Mouse (Mus musculus) T-helper 17 cell (primary cell): ENCODE data around the gene Auts2.

Experiments used
- in situ Hi-C, 2 experiments: fragments of 300-600 bp; cut with MboI, MseI; formaldehyde crosslinking; loops; 1 replicate in 1 of 2; 2 replicates in 1 of 2; pipeline ENCODE4 v1.15.1; 2025; ENCODE audit warnings: high pct_unique_total_duplicates in 2 of 2

Gene Auts2

DNA sequence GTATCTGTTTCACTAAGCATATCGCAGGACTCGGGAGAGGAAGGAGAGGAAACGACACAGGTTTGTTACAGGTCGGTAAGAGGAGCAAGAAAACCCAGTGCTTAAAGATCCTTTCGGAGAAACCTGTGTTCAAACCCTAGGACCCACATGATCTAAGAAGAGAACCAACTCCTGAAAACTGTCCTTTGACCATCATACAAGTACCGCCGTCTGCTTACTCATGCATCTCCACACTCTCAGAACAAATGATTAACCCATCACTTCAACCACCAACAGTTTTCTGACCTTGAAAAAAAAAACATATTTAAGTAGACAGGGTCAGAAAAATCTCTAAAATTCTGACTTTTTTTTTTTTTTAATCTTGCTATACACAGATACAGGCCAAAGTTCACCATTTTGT is 908.4 kb downstream of the Auts2 start:
- in situ Hi-C loops: loop anchor here in 1 of 2 experiments (10.0 kb wide), 1 partner anchor 580 kb away; no protein-coding TSS in a partner anchor

DNA sequence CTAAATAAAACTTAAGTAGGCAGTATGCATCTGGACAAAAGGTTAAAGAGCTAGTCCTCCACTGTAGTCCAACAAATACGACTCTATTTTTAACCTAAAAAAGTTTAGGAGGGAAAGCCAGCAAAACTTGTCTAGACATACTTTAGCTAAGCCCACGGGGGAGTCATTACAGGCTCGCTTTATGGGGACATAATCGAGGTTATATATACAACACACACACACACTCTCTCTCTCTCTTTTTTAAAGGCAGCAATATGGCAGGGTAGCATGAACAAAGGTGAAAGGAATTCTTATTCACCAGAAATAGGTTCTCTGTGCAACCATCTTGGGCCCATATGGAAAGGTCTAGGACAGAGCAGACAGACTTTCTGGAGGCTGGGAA is 911.2 kb downstream of the Auts2 start:
- in situ Hi-C loops: loop anchor here in 1 of 2 experiments (10.0 kb wide), 1 partner anchor 583 kb away; no protein-coding TSS in a partner anchor

DNA sequence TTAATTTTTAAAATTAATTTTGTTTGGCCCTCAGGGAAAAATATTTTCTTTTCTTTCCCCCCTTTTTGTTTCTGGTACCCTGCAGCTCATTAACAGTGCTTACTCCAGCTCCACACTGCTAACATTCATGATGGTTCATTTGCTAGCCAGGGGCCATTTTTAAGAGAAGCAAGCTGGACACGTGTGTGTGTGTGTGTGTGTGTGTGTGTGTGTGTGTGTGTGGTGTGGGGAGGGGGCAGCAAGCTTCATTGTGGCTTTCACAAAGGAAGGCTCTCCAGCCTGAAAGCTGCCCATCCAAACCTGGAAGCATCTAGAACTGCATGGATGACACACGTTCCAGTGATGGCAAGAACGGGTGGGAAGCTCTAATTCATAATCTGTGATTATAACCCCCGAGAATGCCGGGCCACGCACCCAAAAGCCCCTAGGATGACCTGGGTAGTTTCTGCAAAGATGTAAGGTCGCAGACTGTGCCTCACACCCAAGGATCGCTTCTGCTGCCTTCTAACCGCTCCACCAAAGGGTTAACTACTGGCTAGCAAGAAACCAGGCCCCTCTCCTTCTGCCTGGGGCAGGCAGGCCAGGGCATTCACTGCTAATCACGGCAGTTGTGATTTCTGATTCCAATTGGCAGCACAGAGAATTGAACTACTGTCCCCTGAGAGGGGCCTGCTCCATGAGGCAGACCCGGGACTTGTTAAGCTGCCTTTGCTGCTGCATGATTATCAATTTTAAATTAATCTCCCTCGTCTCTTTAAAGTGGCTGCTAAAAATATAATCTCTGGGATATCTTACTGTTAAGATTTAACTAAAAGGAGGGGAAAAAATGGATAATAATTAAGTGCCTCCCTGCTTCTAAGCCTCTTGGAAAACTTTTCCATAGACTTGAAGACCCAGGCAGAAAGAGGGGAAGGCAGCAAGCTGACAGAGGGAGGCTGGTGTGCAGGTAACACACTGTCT is 911.8 kb downstream of the Auts2 start:
- in situ Hi-C loops: loop anchor here in 1 of 2 experiments (10.0 kb wide), 1 partner anchor 583 kb away; no protein-coding TSS in a partner anchor

DNA sequence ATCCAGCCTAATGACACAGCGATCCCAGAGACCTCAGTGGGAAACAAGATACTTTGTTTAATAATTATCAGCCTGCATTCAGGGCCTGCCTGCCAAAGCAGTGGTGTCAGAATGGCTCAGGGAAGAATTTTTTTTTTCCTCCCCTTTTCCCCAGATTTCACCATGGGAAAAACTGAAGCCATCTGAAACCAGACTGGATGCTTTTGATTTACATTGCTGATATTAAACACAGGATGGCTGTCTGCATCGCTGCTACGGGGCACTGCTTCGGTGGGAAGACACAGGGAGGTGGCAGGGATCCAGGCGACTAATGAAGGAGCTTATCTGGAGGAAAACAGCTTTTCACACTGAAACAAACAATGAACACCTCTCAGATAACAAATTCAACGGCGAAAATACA is 912.6 kb downstream of the Auts2 start:
- in situ Hi-C loops: loop anchor here in 1 of 2 experiments (10.0 kb wide), 1 partner anchor 584 kb away; no protein-coding TSS in a partner anchor

DNA sequence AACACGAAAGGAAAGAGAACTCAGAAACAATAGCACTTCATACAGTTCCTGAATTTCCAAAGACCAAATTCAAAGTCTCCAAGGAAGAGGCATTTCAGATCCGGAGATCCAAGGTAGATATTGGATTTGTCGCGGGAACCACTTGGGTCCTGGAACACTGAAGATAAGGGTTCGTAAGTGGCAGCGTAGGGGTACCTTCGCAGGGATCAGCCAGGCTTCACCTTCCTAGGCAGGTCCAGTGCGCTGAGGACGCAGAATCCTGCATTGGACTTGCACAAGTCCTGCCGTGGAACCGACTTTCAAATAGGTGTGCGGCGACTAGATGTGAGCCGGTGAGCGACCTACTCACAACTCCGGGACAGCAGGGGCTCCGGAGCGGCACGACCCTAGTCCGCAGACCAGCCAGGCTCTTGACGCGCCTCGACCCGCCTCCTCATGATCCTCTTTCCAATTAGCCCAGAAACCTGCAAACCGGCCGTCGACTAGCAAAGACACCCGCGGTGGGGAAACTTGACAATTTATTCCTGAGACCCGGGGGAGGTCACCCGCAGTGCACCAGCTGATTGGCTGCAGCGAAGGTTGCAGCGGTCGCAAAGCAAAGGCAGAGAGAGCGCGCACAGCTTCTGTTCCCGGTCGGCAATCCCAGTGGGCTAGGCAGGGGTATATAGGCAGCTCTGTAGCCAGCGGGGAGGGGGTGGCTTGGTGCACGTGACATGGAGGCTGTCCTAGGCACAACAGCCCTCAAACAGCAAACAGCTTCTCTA is 926.8 kb downstream of the Auts2 start:
- in situ Hi-C loops: no loop called here

DNA sequence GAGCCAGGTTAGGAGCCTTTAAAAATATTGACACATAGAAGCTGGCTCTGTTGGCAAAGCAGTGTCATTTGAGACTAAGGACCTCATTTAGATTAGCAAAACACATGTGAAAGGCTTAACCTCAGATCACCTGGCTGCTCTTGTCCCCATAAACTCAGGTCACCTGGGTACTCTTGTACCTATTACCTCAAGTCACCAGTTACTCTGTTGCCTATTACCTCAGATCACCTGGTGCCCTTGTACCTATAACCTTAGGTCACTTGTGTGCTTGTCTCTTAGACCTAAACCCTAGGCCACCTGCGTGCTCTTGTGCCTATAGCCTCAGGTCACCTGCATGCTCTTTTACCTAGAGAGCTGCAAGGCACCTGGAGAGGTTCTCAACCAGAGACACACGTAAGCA is 928.9 kb downstream of the Auts2 start:
- in situ Hi-C loops: no loop called here

DNA sequence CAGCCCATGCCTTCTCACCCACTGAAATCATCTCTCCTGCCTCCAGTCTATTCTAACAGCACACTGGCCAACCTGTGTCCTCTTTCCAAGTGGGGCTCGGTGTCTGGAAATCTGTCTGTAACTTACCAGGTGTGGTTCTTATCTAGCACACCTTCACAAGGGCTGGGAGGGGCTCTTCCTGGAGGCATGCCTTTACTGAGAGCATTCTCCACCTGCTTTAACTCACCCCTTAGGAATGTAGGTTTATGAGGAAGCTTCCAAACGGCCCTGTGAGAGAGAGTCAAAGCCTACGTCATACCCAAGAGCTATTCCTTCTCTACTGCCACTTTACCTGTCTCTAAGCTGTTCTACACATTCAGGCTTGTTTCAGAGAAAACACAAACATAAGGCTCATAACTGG is 929.8 kb downstream of the Auts2 start:
- in situ Hi-C loops: no loop called here

DNA sequence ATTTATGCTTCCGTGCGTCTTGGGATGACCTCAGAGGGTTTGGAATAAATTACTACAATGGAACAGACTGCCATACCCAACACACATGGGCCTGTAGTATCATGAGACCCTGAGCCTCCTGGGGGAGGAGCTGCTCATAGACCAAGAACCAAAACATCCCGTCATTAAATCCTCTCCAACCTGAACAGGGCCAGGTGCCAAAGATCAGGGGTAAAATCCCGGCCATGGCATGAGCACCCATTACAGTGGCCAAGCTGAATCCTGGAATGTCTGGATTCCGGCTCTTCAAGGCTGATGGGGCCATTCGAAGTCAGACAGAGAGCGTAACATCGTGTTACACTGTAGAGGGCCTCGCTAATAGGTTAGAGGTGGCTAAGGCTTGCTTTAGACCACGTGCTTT is 932.4 kb downstream of the Auts2 start:
- in situ Hi-C loops: no loop called here

DNA sequence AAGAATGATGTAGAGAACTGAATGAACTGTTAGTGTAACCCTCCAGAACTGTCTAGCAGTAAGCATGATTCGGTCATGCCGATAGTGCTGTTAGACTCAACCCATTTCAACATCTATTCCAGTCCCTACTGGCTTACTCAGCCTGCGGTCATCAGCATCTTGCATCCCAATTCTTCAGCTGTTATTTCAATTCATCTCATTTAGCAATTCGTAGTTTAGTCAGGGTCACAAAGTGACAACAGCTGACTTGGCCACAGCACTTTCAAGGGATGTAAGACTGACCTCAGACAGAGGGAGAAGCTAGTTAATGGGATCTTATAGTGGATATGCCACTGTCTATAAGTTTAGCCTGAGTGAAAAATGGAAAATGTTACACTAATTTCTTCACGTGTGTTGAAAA is 936.4 kb downstream of the Auts2 start:
- in situ Hi-C loops: no loop called here

DNA sequence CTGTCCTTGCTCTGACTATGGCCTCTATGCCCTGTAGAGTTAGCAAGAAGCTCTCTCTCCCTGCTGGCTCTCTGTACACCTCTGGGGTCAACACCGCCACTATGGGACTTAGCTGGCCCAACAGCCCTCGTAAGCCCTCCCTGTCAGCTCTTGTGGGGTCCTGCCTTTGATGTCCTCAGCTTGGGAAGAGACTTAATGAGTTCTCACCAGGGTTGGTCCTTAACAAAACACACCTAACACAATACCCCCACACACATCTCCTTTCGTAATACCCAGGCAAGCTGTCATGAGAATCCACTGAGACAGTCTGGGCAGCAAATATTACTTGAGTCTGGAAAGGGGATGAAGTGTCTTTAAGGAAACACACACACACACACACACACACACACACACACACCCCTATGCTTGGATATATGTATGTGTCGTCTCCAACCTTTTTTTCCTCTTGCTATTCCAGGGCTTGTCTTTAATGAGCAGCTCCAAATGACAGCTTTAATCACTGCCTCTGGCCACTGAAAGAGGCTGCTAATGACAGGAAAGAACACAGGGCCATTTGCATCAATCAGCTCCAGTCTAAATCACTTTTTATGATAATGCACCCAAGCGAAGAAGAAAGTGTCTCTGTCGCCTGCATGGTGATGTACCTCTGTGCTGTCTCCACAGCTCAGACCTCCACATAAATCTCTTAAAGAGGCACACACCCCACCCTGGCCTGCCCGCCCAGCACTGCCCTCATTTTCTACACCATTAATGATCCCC is 941.0 kb downstream of the Auts2 start:
- in situ Hi-C loops: no loop called here

DNA sequence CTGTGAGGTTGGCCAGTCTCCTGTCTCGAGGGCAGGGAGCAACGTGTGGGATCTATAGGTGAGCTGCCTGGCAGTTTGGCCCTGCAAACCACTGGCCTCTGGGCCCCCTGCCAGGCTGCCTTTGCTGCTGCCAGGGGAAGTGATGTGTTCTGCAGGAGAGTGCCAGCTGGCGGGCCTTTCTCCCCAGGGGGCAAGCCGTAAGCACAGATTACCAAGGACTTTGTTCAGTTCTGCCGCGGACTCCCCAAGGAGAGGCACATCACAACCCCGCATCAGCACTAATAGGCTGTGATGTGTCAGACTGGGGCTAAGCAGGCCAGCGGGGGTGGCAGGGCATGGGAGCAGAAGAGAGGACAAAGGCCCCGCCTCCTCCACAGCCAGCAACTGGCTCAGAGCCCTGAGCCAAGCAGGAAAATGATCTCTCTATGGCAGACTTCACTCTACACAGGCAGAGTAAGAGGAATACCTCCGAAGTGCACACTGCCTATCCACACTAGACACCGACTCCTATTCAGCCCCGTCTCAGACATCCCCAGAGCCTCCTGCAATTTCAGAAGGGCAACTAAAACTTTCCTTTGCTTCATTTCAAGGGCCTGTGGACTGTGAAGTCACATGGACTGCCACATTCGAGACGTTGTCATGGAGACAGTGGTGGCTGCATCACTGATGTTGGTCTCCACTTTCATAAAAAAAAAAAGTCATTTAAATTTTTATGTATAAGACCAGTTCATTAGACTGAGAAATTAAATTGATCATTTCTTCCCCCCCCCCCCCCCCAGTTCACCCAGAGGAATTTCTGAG is 942.6 kb downstream of the Auts2 start:
- in situ Hi-C loops: no loop called here

DNA sequence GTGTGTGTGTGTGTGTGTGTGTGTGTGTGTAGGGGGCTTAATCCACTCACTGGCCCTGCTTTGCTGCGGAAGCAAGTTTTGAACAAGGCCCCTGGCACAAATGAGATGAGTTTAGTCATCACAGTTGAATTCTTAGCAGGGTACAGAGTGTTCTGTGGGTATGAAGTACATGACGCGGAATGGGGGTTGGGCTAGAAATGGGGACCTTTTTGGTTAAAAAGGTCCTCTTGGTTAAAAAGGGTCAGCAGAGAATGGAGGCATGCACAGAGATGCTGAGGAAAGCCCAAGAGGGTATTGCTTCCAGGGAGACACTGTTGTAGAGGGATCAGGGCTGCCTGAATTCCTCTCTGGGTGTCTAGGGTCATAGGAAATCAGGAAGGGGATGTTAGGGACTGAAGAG is 945.6 kb downstream of the Auts2 start:
- in situ Hi-C loops: no loop called here

- in situ Hi-C loops: no loop called here
These were observed 946.6 kb downstream of the Auts2 start for GRCm38 (mm10) chr5:131596591-131596990.

DNA sequence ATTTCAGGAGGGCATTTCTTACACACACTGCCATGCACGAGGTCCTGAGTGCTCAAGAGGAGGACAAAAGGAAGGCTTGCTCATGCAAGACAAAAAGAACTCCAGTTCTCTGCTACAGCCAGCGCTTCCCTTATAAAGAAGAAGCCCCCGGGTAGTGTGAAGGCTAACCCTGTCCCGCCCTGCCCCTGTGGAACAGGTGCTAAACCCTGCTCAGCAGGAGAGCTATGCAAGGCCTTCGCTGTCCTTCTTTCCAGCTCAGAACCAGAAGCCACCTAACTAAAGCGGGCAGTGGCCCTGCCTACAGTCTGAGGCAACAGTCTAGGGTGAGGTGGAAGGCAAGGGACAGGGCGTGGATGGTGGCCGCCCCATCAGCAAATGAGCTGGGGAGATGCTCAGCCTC is 947.4 kb downstream of the Auts2 start:
- in situ Hi-C loops: no loop called here

DNA sequence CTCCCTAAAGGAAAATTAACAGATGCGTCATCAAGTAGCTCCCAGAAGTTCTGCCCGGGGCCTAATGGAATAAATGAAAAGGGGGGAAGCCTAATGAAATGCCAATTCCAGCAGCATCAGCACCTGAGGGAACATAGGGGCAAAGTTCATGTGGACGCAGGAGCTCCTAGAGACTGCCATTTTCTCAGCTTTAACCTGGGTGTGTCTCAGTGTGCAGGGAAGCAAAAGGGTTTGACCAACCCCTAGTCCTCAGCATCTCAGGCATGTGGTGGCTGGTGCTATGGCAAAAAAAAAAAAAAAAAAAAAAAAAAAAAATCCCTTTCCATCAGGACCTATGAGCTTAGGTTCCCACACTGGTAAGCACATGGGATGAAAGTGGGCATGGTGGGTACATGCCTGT is 948.5 kb downstream of the Auts2 start:
- in situ Hi-C loops: no loop called here

DNA sequence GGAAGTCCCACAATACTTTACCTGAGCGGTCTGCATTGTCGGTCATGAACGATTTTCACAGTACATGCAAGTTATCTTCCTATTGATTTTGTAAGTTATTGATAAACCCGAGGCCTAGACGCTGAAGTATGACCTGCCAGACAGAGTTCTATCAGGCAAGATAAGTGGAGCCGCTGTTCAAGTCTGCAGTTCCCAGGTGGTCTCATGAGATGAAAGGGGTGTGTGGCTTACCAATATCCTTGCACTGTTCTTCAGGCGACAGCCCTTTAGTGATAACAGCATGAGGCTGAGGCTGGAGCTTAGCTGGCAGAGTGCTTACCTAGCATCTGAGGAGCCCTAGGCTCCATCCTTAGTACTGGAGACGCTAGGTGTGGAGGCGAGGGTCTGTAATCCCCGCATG is 949.9 kb downstream of the Auts2 start:
- in situ Hi-C loops: no loop called here

- in situ Hi-C loops: no loop called here
These were observed 953.1 kb downstream of the Auts2 start for GRCm38 (mm10) chr5:131589948-131590467.

DNA sequence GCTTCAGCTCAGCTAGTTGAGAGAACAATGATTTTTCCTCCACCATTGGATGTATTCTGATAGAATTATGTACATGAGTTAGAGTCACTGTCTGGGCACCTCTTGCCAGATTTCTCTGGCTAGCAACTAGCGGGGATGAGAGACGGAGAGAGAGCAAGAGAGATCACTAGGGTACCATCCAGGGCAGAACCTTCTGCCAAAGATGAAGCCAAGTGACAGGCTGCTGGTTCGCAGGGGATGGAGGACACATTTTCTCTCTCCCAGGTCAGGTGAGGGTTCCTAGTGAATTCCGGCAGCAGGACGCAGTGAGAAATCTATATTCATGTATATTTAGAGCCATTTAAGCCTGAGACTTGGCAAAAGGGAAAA is 956.8 kb downstream of the Auts2 start:
- in situ Hi-C loops: no loop called here

- in situ Hi-C loops: no loop called here
These were observed 957.3 kb downstream of the Auts2 start for GRCm38 (mm10) chr5:131585684-131586331.
